Mouse (Mus musculus): Measurements from ENCODE around the gene Clmn.

DNA sequence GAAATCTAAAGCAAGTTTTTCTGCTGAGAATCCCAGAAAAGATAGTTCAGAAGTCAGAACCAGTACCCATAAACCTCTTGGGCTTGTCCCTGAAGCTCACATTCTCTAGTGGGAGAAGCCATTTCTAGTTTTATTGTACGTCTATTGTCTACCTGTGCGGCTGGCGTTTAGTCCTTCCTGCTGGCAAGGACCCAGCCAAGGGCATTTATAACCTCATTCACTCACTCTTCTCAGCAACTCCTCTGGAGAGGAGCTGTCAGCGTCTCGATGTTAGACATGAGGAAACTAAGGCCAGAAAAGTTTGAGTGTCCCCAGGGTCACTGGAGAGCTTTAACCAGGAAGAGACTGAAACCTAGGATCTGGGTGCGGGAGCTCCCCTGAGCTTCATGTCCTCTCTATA is 7.1 kb upstream of the Clmn start:
- TF ChIP-seq CTCF (IDR thresholded peaks at IDR 0.05; ENCODE audit: extremely low read depth, insufficient read depth, insufficient read length, insufficient replicate concordance) = no peak
- no peak for TF ChIP-seq POLR2A (IDR thresholded peaks at IDR 0.05; ENCODE audit: low read depth, low read length)

Data from spleen, adult 2 months (tissue).